Mouse (Mus musculus) right cerebral cortex, adult 2 months (tissue): ENCODE results near the gene Serf1.
"Not testable (repeated sequence)": the region's sequence is repeated elsewhere in the genome, so short reads cannot be mapped to it uniquely, and the experiment has no call there.

Source experiments
- DNase-seq, 2 experiments: peaks; one replicate each; pipeline ENCODE4 v3.0.0; 2021 to 2022; ENCODE audit warnings: low spot score in 2 of 2

The Serf1 gene

GRCm38 (mm10) chr13:100107652-100108472 lies at the start of gene Serf1:
Gene Serf1, plus strand, starts transcription at chr13:100108012.
- peak; percentile 78 to 81 for DNase-seq

DNA sequence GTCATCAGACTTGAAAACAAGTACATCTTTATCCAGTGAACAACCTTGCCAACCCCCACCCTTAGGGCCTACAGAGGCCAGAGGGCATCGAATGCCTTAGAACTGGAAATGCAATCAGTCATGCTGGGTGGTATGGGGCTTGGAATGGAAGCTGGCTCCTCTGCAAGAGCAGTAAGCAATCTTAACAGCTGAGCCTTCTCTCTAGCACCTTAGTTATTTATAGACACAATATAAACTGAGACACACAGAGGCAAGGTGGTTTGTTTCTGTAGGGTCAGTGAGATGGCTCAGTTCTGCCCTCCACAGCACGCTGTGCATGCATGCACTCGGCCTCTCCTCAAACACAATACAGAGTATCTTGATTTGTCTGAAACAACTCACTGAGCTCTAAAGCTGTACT lies 43.9 kb upstream of the Serf1 start:
- no peak for DNase-seq

- no peak for DNase-seq
Observed at GRCm38 (mm10) chr13:100067821-100068220, 40.0 kb upstream of the Serf1 start.

- no peak for DNase-seq
Observed at GRCm38 (mm10) chr13:100071473-100071872, 36.3 kb upstream of the Serf1 start.

- DNase-seq: no peak
Observed at GRCm38 (mm10) chr13:100098808-100099207, 9.0 kb upstream of the Serf1 start.

- DNase-seq: no peak
Observed at GRCm38 (mm10) chr13:100103052-100103658, 4.7 kb upstream of the Serf1 start.

DNA sequence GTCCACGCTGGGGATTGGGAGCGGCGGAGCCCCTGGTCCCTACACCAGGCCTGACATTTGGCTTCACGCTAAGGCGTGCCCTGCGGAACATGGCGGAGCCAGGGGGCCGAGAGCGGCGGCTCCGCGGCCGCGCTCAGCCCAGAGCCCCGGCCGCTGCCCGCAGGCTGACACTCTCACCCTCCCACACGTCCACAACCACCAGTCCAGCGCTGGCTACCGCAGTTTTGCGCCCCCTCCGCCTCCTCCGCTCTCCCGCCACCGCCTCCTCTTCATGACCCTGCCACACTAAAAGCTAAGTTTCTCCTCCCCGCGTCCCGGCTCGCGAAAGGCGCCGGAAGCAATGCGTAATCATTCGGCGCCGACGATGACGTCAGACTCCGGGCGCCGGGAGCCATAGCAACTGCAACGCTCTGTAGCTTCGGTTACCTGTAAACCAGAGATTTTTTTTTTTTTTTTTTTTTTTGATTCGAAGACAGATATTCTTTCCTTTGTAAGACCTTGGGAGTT lies 4.0 kb upstream of the Serf1 start, which contains the start of gene Bdp1:
Bdp1 (minus strand) TSS at position 323 of the 507 bp plus-strand sequence.
- DNase-seq: peak; percentile 96

GRCm38 (mm10) chr13:100112218-100112972 lies 4.6 kb downstream of the Serf1 start:
- DNase-seq: peak in 1 of 2 experiments; percentile 27

GRCm38 (mm10) chr13:100123970-100124369 lies 16.2 kb downstream of the Serf1 start:
- no peak for DNase-seq

DNA sequence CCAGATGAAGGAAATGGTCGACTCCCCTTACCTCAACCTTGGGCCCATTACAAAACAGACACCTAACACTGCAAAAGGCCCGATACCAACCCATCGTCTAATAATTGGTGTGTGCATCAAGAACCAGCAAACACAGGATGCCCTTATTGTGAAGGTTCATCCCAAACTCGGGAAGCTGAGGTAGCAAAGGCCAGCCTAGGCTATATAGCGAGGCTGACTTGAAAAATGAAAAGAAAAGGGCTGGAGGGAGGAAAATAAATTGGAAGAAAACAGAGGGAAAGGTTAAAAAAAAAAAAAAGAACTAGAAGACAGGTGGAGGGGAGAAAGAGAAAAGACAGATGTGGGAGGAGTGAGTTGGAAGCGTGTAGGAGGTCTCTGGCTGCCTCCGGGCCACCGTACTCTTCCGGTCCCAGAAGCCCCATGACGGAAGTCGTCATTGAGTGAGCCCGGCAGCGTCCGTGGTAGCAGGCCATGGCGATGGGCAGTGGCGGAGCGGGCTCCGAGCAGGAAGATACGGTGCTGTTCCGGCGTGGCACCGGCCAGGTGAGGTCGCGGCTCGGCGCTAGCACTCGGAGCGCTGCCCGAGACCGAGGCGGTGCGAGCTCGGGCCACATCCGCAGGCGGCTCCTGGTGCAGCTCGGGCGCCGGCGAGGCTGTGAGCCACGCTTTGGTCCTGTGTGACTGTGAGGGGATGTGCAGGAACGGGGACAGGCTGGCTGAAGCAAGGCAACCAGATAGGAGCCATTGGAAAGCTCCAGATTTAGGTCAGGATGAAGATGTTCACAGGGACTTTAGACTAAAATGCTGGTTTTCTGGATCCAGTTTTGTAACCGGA lies 16.8 kb downstream of the Serf1 start, which contains the start of gene Smn1:
Smn1 (plus strand) TSS at position 430 of the 835 bp plus-strand sequence.
- peak; percentile 96 to 98 for DNase-seq

DNA sequence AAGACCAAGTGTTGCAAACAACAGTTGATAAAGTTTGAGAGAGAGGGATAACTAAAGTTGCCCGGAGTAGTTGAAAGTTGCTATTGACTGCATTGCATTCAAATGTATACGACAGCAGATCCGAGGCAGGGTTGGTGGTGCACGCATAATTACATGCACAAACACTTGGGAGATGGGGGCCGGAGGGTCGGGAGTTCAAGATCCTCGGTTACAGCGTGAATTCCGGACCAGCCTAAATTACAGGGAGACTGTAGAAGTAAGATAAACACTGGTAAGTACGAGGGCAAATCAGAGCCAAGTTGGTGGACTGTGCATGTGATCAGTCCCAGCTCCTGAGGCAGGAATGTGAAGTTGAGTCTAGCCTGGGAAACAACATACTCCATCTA lies 17.4 kb downstream of the Serf1 start:
- DNase-seq: no peak

GRCm38 (mm10) chr13:100141646-100142314 lies 34.0 kb downstream of the Serf1 start:
- no peak for DNase-seq

- no peak for DNase-seq
Observed at GRCm38 (mm10) chr13:100152659-100153058, 44.8 kb downstream of the Serf1 start.

DNA sequence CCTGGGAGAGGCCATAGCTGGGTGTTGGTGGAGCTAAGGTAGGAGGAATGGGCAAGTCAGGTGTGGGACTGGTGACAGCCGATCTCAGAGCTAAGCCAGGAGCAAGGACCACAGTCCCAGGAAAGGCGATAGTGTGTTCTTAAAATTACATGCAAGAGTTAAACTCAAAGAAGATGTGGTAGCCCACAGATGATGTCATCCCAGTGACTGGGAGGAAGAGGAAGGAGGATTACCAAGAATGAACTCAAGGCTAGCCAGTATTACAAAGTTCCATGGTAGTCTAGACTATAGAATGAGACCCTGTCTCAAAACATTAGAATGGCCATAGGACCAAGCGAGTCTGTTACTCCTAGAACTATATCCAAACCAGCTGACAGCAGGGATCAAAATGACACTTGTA lies 48.8 kb downstream of the Serf1 start:
- no peak for DNase-seq

GRCm38 (mm10) chr13:100161171-100161870 lies 53.5 kb downstream of the Serf1 start:
- DNase-seq: not testable (repeated sequence)

DNA sequence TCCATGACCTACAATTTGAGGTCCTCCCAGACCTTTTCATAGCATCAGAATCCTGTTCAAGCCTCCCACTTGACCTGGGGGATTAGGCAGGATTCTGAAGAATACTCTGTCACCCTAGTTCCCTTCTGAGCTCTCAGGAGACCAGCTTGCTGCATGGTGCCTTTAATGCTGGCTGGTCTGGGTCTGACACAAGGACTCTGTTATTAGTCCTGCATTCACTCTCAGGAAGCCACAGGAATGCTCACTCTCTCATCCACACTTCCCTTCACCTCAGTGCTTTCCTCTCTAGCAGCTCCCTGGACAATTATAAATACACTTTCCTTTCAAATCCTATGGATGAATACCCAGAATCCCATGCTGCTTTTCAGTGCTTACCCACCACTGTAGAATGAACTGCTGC lies 54.7 kb downstream of the Serf1 start:
- not testable (repeated sequence) for DNase-seq
